Mouse (Mus musculus) kidney, embryonic 14.5 days (tissue): ENCODE data around the gene Dtnb. TPM values are rescaled to one million over a fixed set of nuclear protein-coding genes. Genes with fewer than 3 reads are reported as not detected.

Source experiments
- ATAC-seq: fragments of 200-750 bp; cut with Nextera tagmentation; 2 replicates; pipeline ENCODE4 v1.8.0; 2017; ENCODE audit warnings: moderate number of reproducible peaks, mild to moderate bottlenecking, moderate TSS enrichment, moderate library complexity; ENCODE audit not compliant: low FRiP score, low TSS enrichment
- H3K27ac ChIP-seq: fragments of 300-500 bp; sonication (generic); 2 replicates; pipeline ENCODE4 v1.5.1; 2014; ENCODE audit warnings: low read depth, mild to moderate bottlenecking, low read length, moderate library complexity, mixed read lengths
- H3K27me3 ChIP-seq: fragments of 300-500 bp; sonication (generic); 2 replicates; pipeline ENCODE4 v1.6.1; 2014; ENCODE audit warnings: mild to moderate bottlenecking, low read length; ENCODE audit not compliant: control insufficient read depth, insufficient read depth
- H3K36me3 ChIP-seq: fragments of 300-500 bp; sonication (generic); 2 replicates; pipeline ENCODE4 v1.6.1; 2014; ENCODE audit warnings: low read length, mixed read lengths; ENCODE audit not compliant: control insufficient read depth, insufficient read depth
- H3K4me1 ChIP-seq: fragments of 300-500 bp; sonication (generic); 2 replicates; pipeline ENCODE4 v1.6.1; 2014; ENCODE audit warnings: low read length, mixed read lengths; ENCODE audit not compliant: control insufficient read depth, insufficient read depth
- H3K4me2 ChIP-seq: fragments of 300-500 bp; sonication (generic); replicated peaks from 2 replicates; pipeline ENCODE4 v1.6.1; 2014; ENCODE audit warnings: low read depth, mild to moderate bottlenecking, low read length
- H3K4me3 ChIP-seq: fragments of 300-500 bp; sonication (generic); 2 replicates; pipeline ENCODE4 v1.5.1; 2014; ENCODE audit warnings: mild to moderate bottlenecking, low read length
- H3K9ac ChIP-seq: fragments of 300-500 bp; sonication (generic); 2 replicates; pipeline ENCODE4 v1.6.1; 2014; ENCODE audit warnings: low read depth, mild to moderate bottlenecking, low read length, moderate library complexity
- H3K9me3 ChIP-seq: fragments of 300-500 bp; sonication (generic); 2 replicates; pipeline ENCODE4 v1.6.1; 2016; ENCODE audit warnings: low read length; ENCODE audit not compliant: control insufficient read depth
- WGBS: fragments of 180-500 bp; shearing (Covaris S2); extraction: QIAGEN DNeasy Blood & Tissue Kit; methylation state at CpG from one replicate; pipeline ENCODE4 v1.1.7; 2014; 5-methylcytosine and 5-hydroxymethylcytosine counted together
- polyA plus RNA-seq: library from polyadenylated mRNA; unstranded; fragments of >200 nt; fragmentation: Nextera tagmentation; extraction: Ambion mirVana; gene quantifications from 2 replicates; pipeline ENCODE4 v1.2.1, GENCODE M21; 2014

Dtnb gene
- polyA plus RNA-seq, 1 experiment from 2014 or later: 59.5 TPM

GRCm38 (mm10) chr12:3618144-3619020 is 46.2 kb downstream of the Dtnb start:
- no peak overlapping the region for H3K9ac ChIP-seq
- no peak overlapping the region for H3K27ac ChIP-seq
- ATAC-seq: no peak
- WGBS: 94% methylated on average over 7 of the region's 7 CpGs
- no peaks in the 10 kb centered on the region for H3K27me3 ChIP-seq
- H3K9me3 ChIP-seq: no peaks in the 10 kb centered on the region
- H3K4me2 ChIP-seq: no peak overlapping the region
- H3K4me3 ChIP-seq: no peak overlapping the region
- no peaks in the 10 kb centered on the region for H3K36me3 ChIP-seq
- H3K4me1 ChIP-seq: no peaks in the 10 kb centered on the region

GRCm38 (mm10) chr12:3619021-3619367 is 46.8 kb downstream of the Dtnb start:
- Histone ChIP-seq H3K9ac (no peak overlapping the region), H3K27ac (no peak overlapping the region), H3K9me3 (no peaks in the 10 kb centered on the region), H3K27me3 (no peaks in the 10 kb centered on the region), H3K4me1 (no peaks in the 10 kb centered on the region), H3K4me2 (no peak overlapping the region), H3K36me3 (no peaks in the 10 kb centered on the region), H3K4me3 (no peak overlapping the region)
- 96% methylated on average over 3 of the region's 3 CpGs for WGBS
- no peak for ATAC-seq

- 78% methylated on average over 4 of the region's 4 CpGs for WGBS
- Histone ChIP-seq H3K27me3 (no peaks in the 10 kb centered on the region), H3K27ac (no peak overlapping the region), H3K9me3 (no peaks in the 10 kb centered on the region), H3K36me3 (no peaks in the 10 kb centered on the region), H3K4me1 (no peaks in the 10 kb centered on the region), H3K4me2 (no peak overlapping the region), H3K9ac (no peak overlapping the region), H3K4me3 (no peak overlapping the region)
- no peak for ATAC-seq
These were observed 54.7 kb downstream of the Dtnb start for GRCm38 (mm10) chr12:3626880-3627279.

GRCm38 (mm10) chr12:3641931-3642330 is 69.8 kb downstream of the Dtnb start:
- no peak for ATAC-seq
- no peaks in the 10 kb centered on the region for H3K4me1 ChIP-seq
- H3K27ac ChIP-seq: no peak overlapping the region
- H3K36me3 ChIP-seq: no peaks in the 10 kb centered on the region
- 58% methylated on average over 3 of the region's 3 CpGs for WGBS
- no peaks in the 10 kb centered on the region for H3K27me3 ChIP-seq
- no peaks in the 10 kb centered on the region for H3K9me3 ChIP-seq
- no peak overlapping the region for H3K4me3 ChIP-seq
- H3K4me2 ChIP-seq: no peak overlapping the region
- no peak overlapping the region for H3K9ac ChIP-seq

GRCm38 (mm10) chr12:3656799-3657198 is 84.6 kb downstream of the Dtnb start:
- no peak for ATAC-seq
- Histone ChIP-seq H3K4me3 (no peak overlapping the region), H3K27me3 (no peaks in the 10 kb centered on the region), H3K9ac (no peak overlapping the region), H3K9me3 (no peaks in the 10 kb centered on the region), H3K36me3 (no peaks in the 10 kb centered on the region), H3K4me1 (no peaks in the 10 kb centered on the region), H3K4me2 (no peak overlapping the region), H3K27ac (no peak overlapping the region)
- WGBS: 78% methylated on average over 7 of the region's 7 CpGs

GRCm38 (mm10) chr12:3657234-3657633 is 85.1 kb downstream of the Dtnb start:
- Histone ChIP-seq H3K36me3 (no peaks in the 10 kb centered on the region), H3K4me3 (no peak overlapping the region), H3K9ac (no peak overlapping the region), H3K4me2 (no peak overlapping the region), H3K27ac (no peak overlapping the region), H3K27me3 (no peaks in the 10 kb centered on the region), H3K9me3 (no peaks in the 10 kb centered on the region), H3K4me1 (no peaks in the 10 kb centered on the region)
- 90% methylated on average over 4 of the region's 4 CpGs for WGBS
- no peak for ATAC-seq

- H3K27ac ChIP-seq: no peak overlapping the region
- no peaks in the 10 kb centered on the region for H3K27me3 ChIP-seq
- no peaks in the 10 kb centered on the region for H3K36me3 ChIP-seq
- H3K4me2 ChIP-seq: no peak overlapping the region
- no peak overlapping the region for H3K9ac ChIP-seq
- H3K4me3 ChIP-seq: no peak overlapping the region
- ATAC-seq: no peak
- WGBS: 93% methylated on average over 10 of the region's 10 CpGs
- no peaks in the 10 kb centered on the region for H3K9me3 ChIP-seq
- H3K4me1 ChIP-seq: no peaks in the 10 kb centered on the region
These were observed 85.6 kb downstream of the Dtnb start for GRCm38 (mm10) chr12:3657786-3658185.

- Histone ChIP-seq H3K9me3 (no peaks in the 10 kb centered on the region), H3K9ac (no peak overlapping the region), H3K27ac (no peak overlapping the region), H3K4me3 (no peak overlapping the region), H3K27me3 (no peaks in the 10 kb centered on the region), H3K4me2 (no peak overlapping the region), H3K4me1 (no peaks in the 10 kb centered on the region), H3K36me3 (peaks cover 3% of the 10 kb centered on the region; the same call in 1 of the 2 replicates)
- whole genome bisulfite sequencing: 90% methylated on average over 4 of the region's 4 CpGs
- ATAC-seq: no peak
These were observed 87.6 kb downstream of the Dtnb start for GRCm38 (mm10) chr12:3659554-3660311.

GRCm38 (mm10) chr12:3660985-3661635 is 88.9 kb downstream of the Dtnb start:
- WGBS: 73% methylated on average over 1 of the region's 1 CpGs
- ATAC-seq: no peak
- Histone ChIP-seq H3K4me2 (no peak overlapping the region), H3K36me3 (peaks cover 3% of the 10 kb centered on the region; the same call in 1 of the 2 replicates), H3K9me3 (no peaks in the 10 kb centered on the region), H3K9ac (no peak overlapping the region), H3K27me3 (no peaks in the 10 kb centered on the region), H3K27ac (no peak overlapping the region), H3K4me1 (no peaks in the 10 kb centered on the region), H3K4me3 (no peak overlapping the region)
